Mouse (Mus musculus): ENCODE data around the gene Nrxn2.

DNA sequence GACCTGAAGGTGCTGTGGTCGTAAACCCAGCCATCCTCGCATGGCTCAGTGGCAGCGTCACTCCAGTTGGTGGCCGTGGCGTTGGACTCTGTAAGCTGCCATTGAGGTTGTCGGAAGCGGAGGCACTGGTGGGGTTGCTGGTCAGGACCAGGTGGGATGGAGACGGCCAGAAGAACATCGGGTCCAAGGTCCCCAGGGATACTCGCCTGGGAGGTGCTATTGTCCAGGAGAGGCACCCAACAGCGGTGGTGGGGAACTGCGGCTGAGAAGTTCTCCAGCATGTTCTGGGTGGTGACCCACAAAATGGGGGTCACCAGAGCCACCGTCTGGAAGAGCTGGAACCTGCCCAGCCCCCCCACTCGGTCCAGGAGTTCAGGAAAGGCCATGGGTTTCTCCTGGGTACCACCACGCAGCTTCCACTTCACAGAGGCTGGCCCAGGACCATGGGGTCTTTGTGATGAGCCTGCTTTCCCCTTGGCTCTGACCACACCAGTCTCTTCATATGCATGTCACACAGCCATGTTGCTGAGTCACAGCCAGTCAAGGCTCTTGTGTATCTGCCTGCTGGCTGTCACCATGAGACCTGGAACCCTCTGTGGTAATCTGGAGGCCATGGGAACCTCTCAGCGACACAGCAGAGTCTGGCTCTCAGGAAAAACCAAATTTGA is 124.0 kb downstream of the Nrxn2 start, which contains the start of gene Slc22a12:
- TF ChIP-seq POLR2A (IDR thresholded peaks at IDR 0.05; ENCODE audit: low read depth, low read length) (no peak), CTCF (IDR thresholded peaks at IDR 0.05; ENCODE audit: extremely low read depth, insufficient read length, insufficient replicate concordance, low read depth, low read length) (no peak)

Data from small intestine, adult 2 months (tissue).